In genomic region chr17:29887881-29888826, GRCm38 (mm10) we compare ENCODE assay signal across 8 mouse cellular contexts.
DNase-seq lines count a peak whose midpoint lies in the region; ATAC-seq and TF ChIP-seq lines count a peak whose summit lies in the region.

No protein-coding gene starts in this region.

- H3K4me1 ChIP-seq in intestine, embryonic 14.5 days (replicated peaks; ENCODE audit: control insufficient read depth, insufficient read depth, low read length): peaks cover 23% of the 10 kb centered on the region
- H3K4me1 ChIP-seq in limb, embryonic 14.5 days (ENCODE audit: control insufficient read depth, insufficient read depth, low read length): peaks cover 17% of the 10 kb centered on the region
- peaks cover 14% of the 10 kb centered on the region; the same call in 1 of the 2 replicates for H3K4me1 ChIP-seq in neural tube, embryonic 11.5 days (ENCODE audit: control insufficient read depth, insufficient read depth, low read length)

- H3K27ac ChIP-seq in intestine, embryonic 14.5 days (ENCODE audit: low read depth): peak overlapping the region; percentile 54; the same call in 1 of the 2 replicates
- peak overlapping the region; percentile 68 for H3K27ac ChIP-seq in limb, embryonic 14.5 days (replicated peaks; ENCODE audit: low read depth, low read length)
- H3K27ac ChIP-seq in neural tube, embryonic 11.5 days (ENCODE audit: low read depth, low read length): 0 out of 2 replicates have a peak overlapping the region, but pooled peaks have one; percentile 20

- H3K9me3 ChIP-seq in intestine, embryonic 14.5 days (ENCODE audit: control insufficient read depth, low read length): no peaks in the 10 kb centered on the region
- H3K9me3 ChIP-seq in limb, embryonic 14.5 days (ENCODE audit: control insufficient read depth, low read length): no peaks in the 10 kb centered on the region
- no peaks in the 10 kb centered on the region for H3K9me3 ChIP-seq in neural tube, embryonic 11.5 days (ENCODE audit: control insufficient read depth, low read length)

- H3K9ac ChIP-seq in intestine, embryonic 14.5 days (ENCODE audit: low read length): peak overlapping the region; percentile 44
- H3K9ac ChIP-seq in limb, embryonic 14.5 days (ENCODE audit: low read depth, low read length, severe bottlenecking): peak overlapping the region; percentile 68
- H3K9ac ChIP-seq in neural tube, embryonic 11.5 days (ENCODE audit: low read length): peak overlapping the region; percentile 66

- H3K36me3 ChIP-seq in intestine, embryonic 14.5 days (ENCODE audit: control insufficient read depth, insufficient read depth, low read length): no peaks in the 10 kb centered on the region
- no peaks in the 10 kb centered on the region for H3K36me3 ChIP-seq in limb, embryonic 14.5 days (ENCODE audit: control insufficient read depth, insufficient read depth, low read length)
- H3K36me3 ChIP-seq in neural tube, embryonic 11.5 days (ENCODE audit: control insufficient read depth, insufficient read depth, low read length): no peaks in the 10 kb centered on the region

- peak overlapping the region; percentile 61 for H3K4me3 ChIP-seq in intestine, embryonic 14.5 days (ENCODE audit: low read depth, low read length)
- peak overlapping the region; percentile 65 for H3K4me3 ChIP-seq in limb, embryonic 14.5 days (replicated peaks; ENCODE audit: low read length)
- H3K4me3 ChIP-seq in neural tube, embryonic 11.5 days (ENCODE audit: low read depth, low read length): peak overlapping the region; percentile 66

- peak; percentile 44; the same call in 1 of the 2 replicates for ATAC-seq in intestine, embryonic 14.5 days (replicated peaks; ENCODE audit: low FRiP score, low TSS enrichment, low read depth)
- ATAC-seq in limb, embryonic 14.5 days (ENCODE audit: low FRiP score, low read depth): peak; percentile 61; the same call in 1 of the 2 replicates
- ATAC-seq in neural tube, embryonic 11.5 days (ENCODE audit: insufficient read depth, low FRiP score, low TSS enrichment): peak; percentile 40
- ATAC-seq in erythroid progenitor cell, adult 5-6 weeks (replicated peaks; ENCODE audit: low FRiP score, poor library complexity, severe bottlenecking): no peak

- DNase-seq in spleen, postnatal 4 days (ENCODE audit: low spot score in 2 of 2): peak; percentile 49 to 74
- DNase-seq in spleen, postnatal 36 days (ENCODE audit: low spot score in 2 of 2): no peak
- peak; percentile 67 for DNase-seq in cerebellum, adult 9-11 months
- peak; percentile 45 to 55 for DNase-seq in frontal cortex, postnatal 36 days (ENCODE audit: low spot score in 2 of 2)
- DNase-seq in intestine, embryonic 14.5 days (ENCODE audit: low spot score): peak; percentile 80
- peak; percentile 69 for DNase-seq in limb, embryonic 14.5 days (ENCODE audit: low spot score)
- DNase-seq in neural tube, embryonic 11.5 days (ENCODE audit: low spot score): peak; percentile 69

- peak overlapping the region; percentile 69 for H3K4me2 ChIP-seq in intestine, embryonic 14.5 days (ENCODE audit: low read length)
- H3K4me2 ChIP-seq in limb, embryonic 14.5 days (replicated peaks; ENCODE audit: low read depth, low read length, severe bottlenecking): peak overlapping the region; percentile 93
- H3K4me2 ChIP-seq in neural tube, embryonic 11.5 days (ENCODE audit: low read depth): peak overlapping the region; percentile 99

- no peak for TF ChIP-seq POLR2A in limb, embryonic 14.5 days (IDR thresholded peaks at IDR 0.05; ENCODE audit: borderline replicate concordance, extremely low read depth, insufficient read depth, insufficient read length)

- H3K27me3 ChIP-seq in intestine, embryonic 14.5 days (replicated peaks; ENCODE audit: control insufficient read depth, insufficient read depth, low read length): peaks cover 60% of the 10 kb centered on the region
- H3K27me3 ChIP-seq in limb, embryonic 14.5 days (ENCODE audit: control insufficient read depth, insufficient read depth, low read length): peaks cover 28% of the 10 kb centered on the region
- H3K27me3 ChIP-seq in neural tube, embryonic 11.5 days (ENCODE audit: control insufficient read depth, insufficient read depth, low read length): peaks cover 50% of the 10 kb centered on the region

- WGBS in intestine, embryonic 14.5 days: under 1% methylated on average over 54 of the region's 93 CpGs
- 1% methylated on average over 55 of the region's 93 CpGs for WGBS in limb, embryonic 14.5 days
- 1% methylated on average over 75 of the region's 93 CpGs for WGBS in neural tube, embryonic 11.5 days

Comparison
In these comparisons a context has a peak if more than half of its experiments do, and no peak if none do; other contexts are left out.
1. DNase-seq: peak in spleen, postnatal 4 days (2 of 2), cerebellum, adult 9-11 months (single experiment), frontal cortex, postnatal 36 days (2 of 2), intestine, embryonic 14.5 days (single experiment), limb, embryonic 14.5 days (single experiment) and neural tube, embryonic 11.5 days (single experiment); none in spleen, postnatal 36 days (0 of 2).
2. Peak in every context shown above with its lines, with median percentiles within 50 percentile points of each other: H3K27ac ChIP-seq, H3K4me2 ChIP-seq, H3K4me3 ChIP-seq and H3K9ac ChIP-seq.